Mouse (Mus musculus) MEL (cell line): ENCODE measurements around the gene Mtmr4. TPM values are rescaled to one million over a fixed set of nuclear protein-coding genes. Genes with fewer than 3 reads are reported as not detected.

Experiments
- DNase-seq: peaks from one replicate; pipeline ENCODE4 v3.0.0; 2011; ENCODE audit warnings: low read depth, low spot score
- H3K27ac ChIP-seq: 2 replicates; pipeline ENCODE4 v1.5.1; 2012; ENCODE audit warnings: low read depth, mild to moderate bottlenecking, control low read depth, low read length, moderate library complexity; ENCODE audit not compliant: control insufficient read depth
- H3K27me3 ChIP-seq, 2 experiments: fragments of 150-350 bp in 1 of 2; sonication (generic) in 1 of 2; 2 replicates each; pipeline ENCODE4 v1.6.1; 2012; ENCODE audit warnings: low read length in 2 of 2, mild to moderate bottlenecking in 2 of 2, improper control_type of control experiment in 1 of 2, moderate library complexity in 1 of 2; ENCODE audit not compliant: insufficient read depth in 2 of 2, control insufficient read depth in 1 of 2
- H3K36me3 ChIP-seq, 2 experiments: 2 replicates each; pipeline ENCODE4 v1.6.1; 2012 to 2014; ENCODE audit warnings: low read length in 2 of 2, improper control_type of control experiment in 1 of 2, inconsistent platforms in 1 of 2, mild to moderate bottlenecking in 1 of 2; ENCODE audit not compliant: insufficient read depth in 2 of 2, control insufficient read depth in 1 of 2
- H3K4me1 ChIP-seq, 2 experiments: fragments of 150-350 bp in 1 of 2; sonication (generic) in 1 of 2; 2 replicates each; pipeline ENCODE4 v1.6.1; 2012; ENCODE audit warnings: low read length in 2 of 2, improper control_type of control experiment in 1 of 2, mild to moderate bottlenecking in 1 of 2; ENCODE audit not compliant: insufficient read depth in 2 of 2, control insufficient read depth in 1 of 2
- H3K4me3 ChIP-seq, 2 experiments: fragments of 150-350 bp in 1 of 2; sonication (generic) in 1 of 2; 2 replicates each; pipeline ENCODE4 v1.5.1; 2012; ENCODE audit warnings: low read depth in 2 of 2, low read length in 2 of 2, mild to moderate bottlenecking in 2 of 2, moderate library complexity in 2 of 2, control low read depth in 1 of 2, improper control_type of control experiment in 1 of 2; ENCODE audit not compliant: control insufficient read depth in 1 of 2, insufficient read depth in 1 of 2
- H3K79me2 ChIP-seq: 2 replicates; pipeline ENCODE4 v1.6.1; 2012; ENCODE audit warnings: mild to moderate bottlenecking, low read length, moderate library complexity; ENCODE audit not compliant: control insufficient read depth, poor library complexity, insufficient read depth
- H3K9ac ChIP-seq: 2 replicates; pipeline ENCODE4 v1.6.1; 2012; ENCODE audit warnings: low read depth, mild to moderate bottlenecking, control low read depth, low read length, moderate library complexity; ENCODE audit not compliant: control insufficient read depth, poor library complexity, severe bottlenecking
- H3K9me3 ChIP-seq: fragments of 150-350 bp; sonication (generic); replicated peaks from 2 replicates; pipeline ENCODE4 v1.6.1; 2012; ENCODE audit warnings: mild to moderate bottlenecking, low read length, improper control_type of control experiment, moderate library complexity; ENCODE audit not compliant: insufficient read depth
- CHD2 ChIP-seq: IDR thresholded peaks from 2 replicates; pipeline ENCODE4 v1.6.1; 2011; ENCODE audit warnings: low read length, improper control_type of control experiment
- CTCF ChIP-seq, 3 experiments: IDR thresholded peaks in 2 of 3; conservative IDR thresholded peaks in 1 of 3; 2 replicates each; pipeline ENCODE4 v1.5.1; 2011 to 2012; ENCODE audit warnings: low read length in 3 of 3, low read depth in 2 of 3, mild to moderate bottlenecking in 2 of 3, improper control_type of control experiment in 1 of 3, inconsistent platforms in 1 of 3, mixed read lengths in 1 of 3, moderate library complexity in 1 of 3; ENCODE audit not compliant: control insufficient read depth in 1 of 3, insufficient read depth in 1 of 3, poor library complexity in 1 of 3, severe bottlenecking in 1 of 3
- E2F4 ChIP-seq: IDR thresholded peaks from 2 replicates; pipeline ENCODE4 v1.6.1; 2011; ENCODE audit warnings: low read depth, low read length, improper control_type of control experiment, borderline replicate concordance
- ELF1 ChIP-seq: IDR thresholded peaks from 2 replicates; pipeline ENCODE4 v1.6.1; 2014; ENCODE audit warnings: low read depth, mild to moderate bottlenecking, inconsistent platforms, low read length, improper control_type of control experiment, moderate library complexity
- HCFC1 ChIP-seq: IDR thresholded peaks from 2 replicates; pipeline ENCODE4 v1.6.1; 2012; ENCODE audit warnings: low read depth, mild to moderate bottlenecking, inconsistent platforms, low read length, improper control_type of control experiment, moderate library complexity
- JUND ChIP-seq: IDR thresholded peaks from 2 replicates; pipeline ENCODE4 v1.6.1; 2011; ENCODE audit warnings: low read depth, mild to moderate bottlenecking, improper control_type of control experiment, low read length
- MAFK ChIP-seq: IDR thresholded peaks from 2 replicates; pipeline ENCODE4 v1.6.1; 2011; ENCODE audit warnings: low read depth, mild to moderate bottlenecking, low read length, improper control_type of control experiment, borderline replicate concordance
- MAX ChIP-seq: IDR thresholded peaks from 2 replicates; pipeline ENCODE4 v1.6.1; 2011; ENCODE audit warnings: low read length, improper control_type of control experiment
- MAZ ChIP-seq: IDR thresholded peaks from 2 replicates; pipeline ENCODE4 v1.6.1; 2012; ENCODE audit warnings: low read depth, mild to moderate bottlenecking, inconsistent platforms, low read length, improper control_type of control experiment
- MXI1 ChIP-seq: IDR thresholded peaks from 2 replicates; pipeline ENCODE4 v1.6.1; 2011; ENCODE audit warnings: mild to moderate bottlenecking, low read depth, low read length, improper control_type of control experiment
- MYC ChIP-seq: IDR thresholded peaks from 2 replicates; pipeline ENCODE4 v1.6.1; 2011; ENCODE audit warnings: low read depth, mild to moderate bottlenecking, low read length, improper control_type of control experiment, moderate library complexity
- POLR2A ChIP-seq, 2 experiments: IDR thresholded peaks; 2 replicates each; pipeline ENCODE4 v1.6.1; 2011 to 2012; ENCODE audit warnings: low read length in 2 of 2, mild to moderate bottlenecking in 2 of 2, control low read depth in 1 of 2, improper control_type of control experiment in 1 of 2, low read depth in 1 of 2, moderate library complexity in 1 of 2; ENCODE audit not compliant: control insufficient read depth in 1 of 2, insufficient read depth in 1 of 2, poor library complexity in 1 of 2
- POLR2AphosphoS2 ChIP-seq: IDR thresholded peaks from 2 replicates; pipeline ENCODE4 v1.6.1; 2011; ENCODE audit warnings: low read length, improper control_type of control experiment
- POLR2AphosphoS5 ChIP-seq: IDR thresholded peaks from 2 replicates; pipeline ENCODE4 v1.6.1; 2012; ENCODE audit warnings: low read depth, borderline replicate concordance, mild to moderate bottlenecking, inconsistent platforms, low read length, moderate library complexity, mixed read lengths
- TAL1 ChIP-seq: IDR thresholded peaks from 2 replicates; pipeline ENCODE4 v1.6.1; 2012; ENCODE audit warnings: mild to moderate bottlenecking, inconsistent platforms, low read length, moderate library complexity, mixed read lengths
- TCF12 ChIP-seq: IDR thresholded peaks from 2 replicates; pipeline ENCODE4 v1.6.1; 2014; ENCODE audit warnings: low read depth, mild to moderate bottlenecking, inconsistent platforms, low read length, improper control_type of control experiment, moderate library complexity
- UBTF ChIP-seq: IDR thresholded peaks from 2 replicates; pipeline ENCODE4 v1.6.1; 2012; ENCODE audit warnings: low read depth, mild to moderate bottlenecking, inconsistent platforms, low read length, improper control_type of control experiment, moderate library complexity, borderline replicate concordance; ENCODE audit not compliant: insufficient read depth
- USF2 ChIP-seq, 2 experiments: IDR thresholded peaks; 2 replicates each; pipeline ENCODE4 v1.6.1; 2011 to 2012; ENCODE audit warnings: improper control_type of control experiment in 2 of 2, low read length in 2 of 2, borderline replicate concordance in 1 of 2, inconsistent platforms in 1 of 2, low read depth in 1 of 2, mild to moderate bottlenecking in 1 of 2; ENCODE audit not compliant: insufficient read depth in 1 of 2
- ZC3H11A ChIP-seq: IDR thresholded peaks from 2 replicates; pipeline ENCODE4 v1.6.1; 2012; ENCODE audit warnings: low read depth, mild to moderate bottlenecking, inconsistent platforms, low read length, improper control_type of control experiment
- ZMIZ1 ChIP-seq: IDR thresholded peaks from 2 replicates; pipeline ENCODE4 v1.6.1; 2012; ENCODE audit warnings: low read depth, mild to moderate bottlenecking, inconsistent platforms, low read length, improper control_type of control experiment, moderate library complexity
- ZNF384 ChIP-seq: IDR thresholded peaks from 2 replicates; pipeline ENCODE4 v1.6.1; 2012; ENCODE audit warnings: low read depth, mild to moderate bottlenecking, inconsistent platforms, low read length, improper control_type of control experiment
- polyA plus RNA-seq, 2 experiments: library from polyadenylated mRNA; stranded (reverse) in 1 of 2; unstranded in 1 of 2; fragments of >175 nt in 1 of 2; fragments of >200 nt in 1 of 2; gene quantifications; 2 replicates each; pipeline versions ENCODE4 v1.2.1 to v1.2.4; 2012; ENCODE audit warnings: low replicate concordance in 2 of 2, low read depth in 1 of 2; ENCODE audit not compliant: insufficient read length in 2 of 2, insufficient read depth in 1 of 2, missing spikeins in 1 of 2
- total RNA-seq: library from RNA; depleted of rRNA; stranded (reverse); fragments of 300-350 nt; gene quantifications from 2 replicates; pipeline ENCODE4 v1.2.3, GENCODE M21; 2012

The Mtmr4 gene
- total and polyA plus RNA-seq, 3 experiments = 25.9 to 32.4 TPM; not detected in 1

DNA sequence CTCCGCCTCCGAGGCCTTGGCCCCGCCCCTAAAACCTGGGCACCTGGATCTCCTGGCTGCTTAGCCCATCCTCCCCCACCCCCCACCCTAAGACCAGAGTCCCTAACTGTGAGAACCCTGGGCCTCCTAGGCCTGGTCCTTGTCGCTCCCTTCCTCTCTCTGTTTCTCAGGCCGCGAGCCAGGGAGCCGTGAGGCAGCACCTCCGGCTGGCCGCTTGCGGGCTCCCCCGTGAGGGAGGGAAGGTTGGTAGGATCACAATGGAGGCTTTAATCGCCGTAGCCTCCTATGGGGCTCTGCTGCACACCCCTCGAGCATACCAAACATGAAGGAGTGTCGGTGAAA is 363 bp downstream of the Mtmr4 start (continued):
- TF ChIP-seq UBTF = 0 out of 2 replicates have a peak, but pooled peaks have one; percentile 48
- no peak for TF ChIP-seq POLR2AphosphoS2
- TF ChIP-seq ELF1 = no peak
- TF ChIP-seq ZNF384 = no peak
- TF ChIP-seq ZC3H11A = no peak
- TF ChIP-seq MAFK = no peak
- no peak for TF ChIP-seq E2F4
- no peak for TF ChIP-seq MYC
- no peak for TF ChIP-seq MAX
- TF ChIP-seq TAL1 = no peak
- no peak for TF ChIP-seq ZMIZ1
- no peak for TF ChIP-seq MXI1
- no peak for TF ChIP-seq USF2 (IDR thresholded peaks at IDR 0.05; ENCODE audit: borderline replicate concordance in 1 of 2, insufficient read depth in 1 of 2, low read depth in 1 of 2, low read length in 2 of 2)
- TF ChIP-seq POLR2A (IDR thresholded peaks at IDR 0.05; ENCODE audit: control insufficient read depth in 1 of 2, insufficient read depth in 1 of 2, low read depth in 1 of 2, low read length in 2 of 2, poor library complexity in 1 of 2) = peak; percentile 46 to 53; a peak in 1 of 4 replicates
- TF ChIP-seq CTCF (IDR thresholded peaks at IDR 0.05 in 2 of 3, conservative IDR thresholded peaks at IDR 0.05 in 1 of 3; ENCODE audit: control insufficient read depth in 1 of 3, insufficient read depth in 1 of 3, low read depth in 2 of 3, low read length in 3 of 3, poor library complexity in 1 of 3, severe bottlenecking in 1 of 3) = peak in 1 of 3 experiments; percentile 42; a peak in 3 of 6 replicates
- no peak for TF ChIP-seq POLR2AphosphoS5
- no peak for TF ChIP-seq HCFC1
- TF ChIP-seq JUND = no peak
- no peak for TF ChIP-seq TCF12
- TF ChIP-seq CHD2 = no peak

GRCm38 (mm10) chr11:87592713-87593598 is 994 bp downstream of the Mtmr4 start:
- Histone ChIP-seq H3K79me2 (peaks cover 26% of the 10 kb centered on the region), H3K4me3 (peak overlapping the region; percentile 65 to 83), H3K9me3 (no peaks in the 10 kb centered on the region), H3K27ac (peak overlapping the region; percentile 56), H3K36me3 (peaks cover 0 to 13% of the 10 kb centered on the region in 2 experiments; a peak in 2 of 4 replicates), H3K9ac (peak overlapping the region; percentile 69), H3K27me3 (no peaks in the 10 kb centered on the region), H3K4me1 (peaks cover 5 to 17% of the 10 kb centered on the region in 2 experiments; a peak in 3 of 4 replicates)
- peak; percentile 48 for DNase-seq
- TF ChIP-seq MAZ (no peak), ZNF384 (peak; percentile 50), MAFK (peak; percentile 64; the same call in 1 of the 2 replicates), POLR2A (IDR thresholded peaks at IDR 0.05; ENCODE audit: control insufficient read depth in 1 of 2, insufficient read depth in 1 of 2, low read depth in 1 of 2, low read length in 2 of 2, poor library complexity in 1 of 2) (0 out of 4 replicates have a peak, but pooled peaks of 1 of the 2 experiments have one; percentile 4)
